Mouse (Mus musculus) stomach, embryonic 14.5 days (tissue): ENCODE data around the gene Wdr90. TPM values are rescaled to one million over a fixed set of nuclear protein-coding genes. Genes with fewer than 3 reads are reported as not detected.

Experiments
- ATAC-seq: fragments of 200-750 bp; cut with Nextera tagmentation; 2 replicates; pipeline ENCODE4 v1.8.0; 2017; ENCODE audit warnings: low read depth, moderate TSS enrichment; ENCODE audit not compliant: insufficient number of reproducible peaks, insufficient read depth, low FRiP score
- H3K27ac ChIP-seq: fragments of 300-500 bp; sonication (generic); 2 replicates; pipeline ENCODE4 v1.5.1; 2014; ENCODE audit warnings: mild to moderate bottlenecking, low read length, moderate library complexity, mixed read lengths
- H3K27me3 ChIP-seq: fragments of 300-500 bp; sonication (generic); 2 replicates; pipeline ENCODE4 v1.6.1; 2014; ENCODE audit warnings: low read length, control low read depth, mixed read lengths; ENCODE audit not compliant: control insufficient read depth, insufficient read depth
- H3K36me3 ChIP-seq: fragments of 300-500 bp; sonication (generic); 2 replicates; pipeline ENCODE4 v1.6.1; 2014; ENCODE audit warnings: mild to moderate bottlenecking, control low read depth, low read length, moderate library complexity, mixed read lengths; ENCODE audit not compliant: control insufficient read depth, insufficient read depth
- H3K4me1 ChIP-seq: fragments of 300-500 bp; sonication (generic); 2 replicates; pipeline ENCODE4 v1.6.1; 2014; ENCODE audit warnings: low read length, control low read depth, mixed read lengths; ENCODE audit not compliant: control insufficient read depth, insufficient read depth
- H3K4me2 ChIP-seq: fragments of 300-500 bp; sonication (generic); replicated peaks from 2 replicates; pipeline ENCODE4 v1.6.1; 2014; ENCODE audit warnings: low read depth, low read length, control low read depth
- H3K4me3 ChIP-seq: fragments of 300-500 bp; sonication (generic); 2 replicates; pipeline ENCODE4 v1.5.1; 2014; ENCODE audit warnings: low read depth, low read length, control low read depth
- H3K9ac ChIP-seq: fragments of 300-500 bp; sonication (generic); replicated peaks from 2 replicates; pipeline ENCODE4 v1.6.1; 2014; ENCODE audit warnings: low read depth, mild to moderate bottlenecking, control low read depth, low read length, moderate library complexity, mixed read lengths
- H3K9me3 ChIP-seq: fragments of 300-500 bp; sonication (generic); 2 replicates; pipeline ENCODE4 v1.6.1; 2016; ENCODE audit warnings: low read depth, low read length, control low read depth; ENCODE audit not compliant: control insufficient read depth
- WGBS: fragments of 180-500 bp; shearing (Covaris S2); extraction: QIAGEN DNeasy Blood & Tissue Kit; methylation state at CpG from one replicate; pipeline ENCODE4 v1.1.7; 2014; 5-methylcytosine and 5-hydroxymethylcytosine counted together
- polyA plus RNA-seq: library from polyadenylated mRNA; unstranded; fragments of >200 nt; fragmentation: Nextera tagmentation; extraction: Ambion mirVana; gene quantifications from 2 replicates; pipeline ENCODE4 v1.2.1, GENCODE M21; 2014

The Wdr90 gene
- 20.1 and 22.5 TPM in 2 replicates for polyA plus RNA-seq

GRCm38 (mm10) chr17:25860832-25861703 lies at the start of gene Wdr90:
Gene Wdr90, minus strand, starts transcription at chr17:25861501.
- H3K36me3 ChIP-seq = no peaks in the 10 kb centered on the region
- 4% methylated on average over 65 of the region's 65 CpGs for WGBS
- peak within 1 kb of the TSS; percentile 73 for H3K9ac ChIP-seq
- peak; percentile 89 for ATAC-seq
- H3K4me2 ChIP-seq = peak within 1 kb of the TSS; percentile 93
- peak within 1 kb of the TSS; percentile 65 for H3K4me3 ChIP-seq
- peak within 1 kb of the TSS; percentile 73 for H3K27ac ChIP-seq
- H3K9me3 ChIP-seq = no peaks in the 10 kb centered on the region
- H3K4me1 ChIP-seq = peaks cover 7% of the 10 kb centered on the region
- H3K27me3 ChIP-seq = no peaks in the 10 kb centered on the region

GRCm38 (mm10) chr17:25907640-25908039 lies 46.3 kb upstream of the Wdr90 start:
- H3K27ac ChIP-seq = no peak overlapping the region
- H3K4me1 ChIP-seq = no peaks in the 10 kb centered on the region
- no peak for ATAC-seq
- H3K9me3 ChIP-seq = no peaks in the 10 kb centered on the region
- no peak overlapping the region for H3K4me2 ChIP-seq
- no peak overlapping the region for H3K4me3 ChIP-seq
- no peaks in the 10 kb centered on the region for H3K27me3 ChIP-seq
- WGBS = 90% methylated on average over 2 of the region's 2 CpGs
- H3K36me3 ChIP-seq = peaks cover 3% of the 10 kb centered on the region; the same call in 1 of the 2 replicates
- no peak overlapping the region for H3K9ac ChIP-seq

GRCm38 (mm10) chr17:25903061-25903460 lies 41.8 kb upstream of the Wdr90 start:
- Histone ChIP-seq H3K4me3 (no peak overlapping the region), H3K4me1 (no peaks in the 10 kb centered on the region), H3K27me3 (no peaks in the 10 kb centered on the region), H3K4me2 (no peak overlapping the region), H3K36me3 (peaks cover 8% of the 10 kb centered on the region; the same call in 1 of the 2 replicates), H3K9ac (no peak overlapping the region), H3K9me3 (no peaks in the 10 kb centered on the region), H3K27ac (no peak overlapping the region)
- WGBS = 81% methylated on average over 3 of the region's 3 CpGs
- no peak for ATAC-seq

- Histone ChIP-seq H3K4me2 (no peak overlapping the region), H3K27me3 (no peaks in the 10 kb centered on the region), H3K9me3 (no peaks in the 10 kb centered on the region), H3K27ac (no peak overlapping the region), H3K4me1 (no peaks in the 10 kb centered on the region), H3K9ac (no peak overlapping the region), H3K4me3 (no peak overlapping the region), H3K36me3 (0 out of 2 replicates have a peak, but pooled peaks cover 5% of the 10 kb centered on the region)
- WGBS = 85% methylated on average over 1 of the region's 1 CpGs
- no peak for ATAC-seq
These were observed 38.9 kb upstream of the Wdr90 start for GRCm38 (mm10) chr17:25900193-25900592.

GRCm38 (mm10) chr17:25895891-25896290 lies 34.6 kb upstream of the Wdr90 start:
- no peaks in the 10 kb centered on the region for H3K27me3 ChIP-seq
- no peaks in the 10 kb centered on the region for H3K9me3 ChIP-seq
- H3K4me3 ChIP-seq = no peak overlapping the region
- 69% methylated on average over 12 of the region's 12 CpGs for WGBS
- H3K9ac ChIP-seq = no peak overlapping the region
- no peaks in the 10 kb centered on the region for H3K4me1 ChIP-seq
- no peak overlapping the region for H3K4me2 ChIP-seq
- 0 out of 2 replicates have a peak, but pooled peaks cover 5% of the 10 kb centered on the region for H3K36me3 ChIP-seq
- H3K27ac ChIP-seq = no peak overlapping the region
- ATAC-seq = no peak

- Histone ChIP-seq H3K27ac (no peak overlapping the region), H3K4me3 (no peak overlapping the region), H3K4me2 (no peak overlapping the region), H3K4me1 (no peaks in the 10 kb centered on the region), H3K9me3 (no peaks in the 10 kb centered on the region), H3K36me3 (0 out of 2 replicates have a peak, but pooled peaks cover under 1% of the 10 kb centered on the region), H3K9ac (no peak overlapping the region), H3K27me3 (no peaks in the 10 kb centered on the region)
- ATAC-seq = no peak
- WGBS = 53% methylated on average over 2 of the region's 2 CpGs
These were observed 34.1 kb upstream of the Wdr90 start for GRCm38 (mm10) chr17:25895415-25895814.

GRCm38 (mm10) chr17:25893975-25894617 lies 32.8 kb upstream of the Wdr90 start:
- no peak for ATAC-seq
- 39% methylated on average over 2 of the region's 2 CpGs for WGBS
- Histone ChIP-seq H3K9ac (no peak overlapping the region), H3K27ac (no peak overlapping the region), H3K9me3 (no peaks in the 10 kb centered on the region), H3K27me3 (no peaks in the 10 kb centered on the region), H3K4me1 (no peaks in the 10 kb centered on the region), H3K4me3 (no peak overlapping the region), H3K4me2 (no peak overlapping the region), H3K36me3 (peaks cover 5% of the 10 kb centered on the region)

GRCm38 (mm10) chr17:25888837-25889236 lies 27.5 kb upstream of the Wdr90 start:
- ATAC-seq = no peak
- no peak overlapping the region for H3K9ac ChIP-seq
- H3K36me3 ChIP-seq = peaks cover 14% of the 10 kb centered on the region
- H3K4me1 ChIP-seq = no peaks in the 10 kb centered on the region
- H3K27ac ChIP-seq = no peak overlapping the region
- no peak overlapping the region for H3K4me2 ChIP-seq
- no peaks in the 10 kb centered on the region for H3K9me3 ChIP-seq
- 85% methylated on average over 3 of the region's 3 CpGs for WGBS
- no peak overlapping the region for H3K4me3 ChIP-seq
- no peaks in the 10 kb centered on the region for H3K27me3 ChIP-seq
